Mouse (Mus musculus) monocyte, adult 2 months (primary cell): ENCODE results near the gene Slc25a38.

Source experiments
- DNase-seq, 2 experiments: peaks; one replicate each; pipeline ENCODE4 v3.0.0; 2022; ENCODE audit warnings: low spot score in 2 of 2, low read depth in 1 of 2

Gene Slc25a38

GRCm38 (mm10) chr9:120110211-120111018, at the start of gene Slc25a38:
Slc25a38 (plus strand) TSS chr9:120110374.
- peak; percentile 77 to 88 for DNase-seq

DNA sequence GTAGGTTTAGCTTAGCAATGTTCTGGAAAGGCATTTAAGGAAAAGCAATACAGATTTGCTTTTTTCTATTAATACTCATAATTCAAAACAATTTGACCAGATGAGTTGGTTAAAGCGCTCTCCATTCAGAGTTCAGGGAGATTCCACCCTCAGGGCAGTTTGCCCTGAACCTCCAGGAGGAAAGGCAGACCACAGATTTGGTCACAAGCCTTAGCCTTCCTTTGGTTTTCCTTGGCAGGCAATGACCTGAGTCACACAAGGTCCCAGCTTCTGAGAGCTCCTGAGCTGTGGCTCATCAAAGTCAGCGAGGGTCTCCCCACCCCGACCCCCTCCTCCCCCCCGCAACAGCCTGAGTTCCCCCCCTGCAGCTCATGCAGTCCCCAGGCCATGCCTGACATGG, 45.9 kb upstream of the Slc25a38 start:
- no peak for DNase-seq

- no peak for DNase-seq
Measured at GRCm38 (mm10) chr9:120067609-120068008, 42.6 kb upstream of the Slc25a38 start.

- peak in 1 of 2 experiments; percentile 39 for DNase-seq
Measured at GRCm38 (mm10) chr9:120068047-120068446, 42.1 kb upstream of the Slc25a38 start.

GRCm38 (mm10) chr9:120069779-120070178, 40.4 kb upstream of the Slc25a38 start, which contains the start of gene Cx3cr1:
Cx3cr1 (minus strand) TSS chr9:120069879.
- no peak for DNase-seq

DNA sequence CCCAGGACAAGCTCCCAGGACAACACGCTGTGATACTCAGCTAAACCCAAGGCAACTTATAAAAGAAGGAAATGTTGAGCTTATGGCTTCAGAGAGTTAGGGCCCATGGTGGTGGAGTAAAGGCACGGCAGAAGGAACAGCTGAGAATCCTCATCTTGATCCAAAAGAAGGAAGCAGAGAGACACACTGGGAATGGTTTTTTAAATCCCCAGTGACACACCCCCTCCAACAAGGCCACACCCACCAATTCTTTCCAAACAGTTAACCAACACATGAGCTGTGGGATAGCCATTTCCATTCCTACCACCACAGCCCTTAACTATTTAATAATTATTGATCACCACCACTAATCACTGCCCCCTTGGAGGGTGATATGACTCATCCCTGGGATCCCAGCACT, 38.9 kb upstream of the Slc25a38 start:
- no peak for DNase-seq

DNA sequence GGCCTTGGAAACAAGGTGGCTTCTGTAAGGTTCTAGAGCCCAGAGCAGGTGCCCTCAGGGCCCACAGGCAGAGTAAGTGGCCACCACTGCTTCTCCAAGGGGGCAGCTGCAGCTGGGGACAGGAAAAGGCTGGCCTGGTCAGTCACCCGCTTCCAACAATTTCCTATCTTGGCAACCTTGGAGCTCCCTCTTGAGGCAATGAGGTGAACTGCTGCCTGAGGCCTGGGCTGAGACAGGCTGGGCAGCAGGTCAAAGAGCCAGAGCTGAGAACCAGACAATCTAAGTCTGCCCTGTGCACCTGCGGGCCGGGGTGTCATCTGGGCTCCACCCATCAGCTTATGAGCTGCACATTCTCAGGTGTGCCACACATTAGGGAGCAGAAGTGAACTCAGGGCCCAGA, 37.0 kb upstream of the Slc25a38 start:
- peak; percentile 50 to 77 for DNase-seq

DNA sequence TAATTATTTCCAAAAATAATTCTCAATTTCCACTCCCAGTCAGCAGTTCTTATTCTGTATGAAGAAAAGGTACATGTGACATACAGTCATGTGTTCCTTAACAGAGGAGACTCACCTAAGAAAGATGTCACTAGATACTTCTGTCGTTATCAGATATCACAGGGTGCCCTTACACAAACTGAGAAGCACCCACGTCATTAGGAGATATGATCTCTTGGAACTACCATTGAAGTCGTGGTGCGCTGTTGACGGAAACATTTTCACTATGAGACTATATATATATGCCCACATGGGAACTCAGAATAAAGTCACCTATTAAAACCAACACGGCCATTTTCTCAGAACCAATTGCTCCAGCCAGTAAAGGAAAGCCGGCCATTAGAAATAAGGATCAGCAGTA, 35.7 kb upstream of the Slc25a38 start:
- DNase-seq: no peak

GRCm38 (mm10) chr9:120078241-120078640, 31.9 kb upstream of the Slc25a38 start:
- no peak for DNase-seq

- no peak for DNase-seq
Measured at GRCm38 (mm10) chr9:120079901-120080300, 30.3 kb upstream of the Slc25a38 start.

GRCm38 (mm10) chr9:120080546-120081108, 29.5 kb upstream of the Slc25a38 start:
- DNase-seq: no peak

DNA sequence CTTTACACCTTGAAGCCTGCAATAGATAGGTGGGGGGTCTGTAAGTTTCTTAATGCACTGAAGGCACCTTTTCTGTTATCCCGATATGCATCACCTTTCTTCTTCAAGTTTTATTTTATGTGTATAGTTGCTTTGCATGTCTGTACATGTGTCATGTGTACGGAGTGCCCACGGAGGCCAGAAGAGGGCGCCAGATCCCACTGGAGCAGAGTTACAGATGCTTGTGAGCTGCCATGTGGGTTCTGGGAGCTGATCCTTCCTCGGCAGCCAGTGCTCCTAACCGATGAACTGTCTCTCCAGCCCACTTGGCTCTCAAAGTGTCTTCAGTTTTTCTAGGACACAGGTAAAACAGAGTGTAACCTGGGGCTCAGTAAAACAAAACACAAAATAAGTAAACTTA, 28.9 kb upstream of the Slc25a38 start:
- no peak for DNase-seq

DNA sequence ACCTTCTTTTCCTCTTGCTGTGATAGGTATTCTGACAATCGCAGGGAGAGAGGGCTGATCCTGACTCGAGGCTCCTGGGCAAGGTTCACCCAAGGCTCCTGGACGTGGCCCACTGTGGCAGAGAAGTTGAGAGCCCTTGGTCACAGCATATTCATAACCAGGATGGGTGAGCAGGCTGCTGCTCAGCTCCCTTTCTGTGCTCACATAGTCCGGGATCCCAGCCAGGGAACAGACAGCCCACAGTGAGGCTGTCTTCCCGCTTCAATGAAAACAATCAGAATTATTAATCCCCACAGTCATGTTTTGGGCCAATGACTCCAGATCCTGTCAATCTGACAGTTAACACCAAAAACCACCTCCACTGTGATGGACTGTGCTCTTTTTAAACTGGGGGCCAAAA, 28.2 kb upstream of the Slc25a38 start:
- no peak for DNase-seq

DNA sequence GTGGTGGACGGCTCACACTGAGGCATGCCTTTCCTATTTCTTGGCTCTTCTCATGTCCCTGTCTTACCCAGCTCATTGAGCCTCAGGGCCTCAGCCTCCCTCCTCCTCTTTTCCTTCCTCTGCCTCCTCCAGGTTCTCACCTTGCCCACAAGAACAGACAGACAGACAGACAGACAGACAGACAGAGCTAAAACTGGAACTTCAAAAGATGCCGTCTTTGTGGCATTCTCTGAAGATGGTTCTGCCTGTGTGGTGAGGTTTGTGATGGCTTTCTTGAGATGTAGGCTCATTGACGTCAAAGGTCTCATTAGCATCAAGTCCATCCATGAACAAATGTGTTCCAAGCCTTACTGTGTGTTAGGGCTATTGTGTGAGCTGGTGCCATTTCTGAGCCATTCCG, 27.5 kb upstream of the Slc25a38 start:
- no peak for DNase-seq

GRCm38 (mm10) chr9:120083158-120083894, 26.8 kb upstream of the Slc25a38 start:
- peak in 1 of 2 experiments; percentile 13 for DNase-seq

- DNase-seq: no peak
Measured at GRCm38 (mm10) chr9:120084406-120084805, 25.8 kb upstream of the Slc25a38 start.

GRCm38 (mm10) chr9:120089125-120089524, 21.0 kb upstream of the Slc25a38 start:
- no peak for DNase-seq

- DNase-seq: no peak
Measured at GRCm38 (mm10) chr9:120091086-120091485, 19.1 kb upstream of the Slc25a38 start.

GRCm38 (mm10) chr9:120091696-120092238, 18.4 kb upstream of the Slc25a38 start, which contains the start of gene Ccr8:
Ccr8 (plus strand) TSS chr9:120092114.
- no peak for DNase-seq

DNA sequence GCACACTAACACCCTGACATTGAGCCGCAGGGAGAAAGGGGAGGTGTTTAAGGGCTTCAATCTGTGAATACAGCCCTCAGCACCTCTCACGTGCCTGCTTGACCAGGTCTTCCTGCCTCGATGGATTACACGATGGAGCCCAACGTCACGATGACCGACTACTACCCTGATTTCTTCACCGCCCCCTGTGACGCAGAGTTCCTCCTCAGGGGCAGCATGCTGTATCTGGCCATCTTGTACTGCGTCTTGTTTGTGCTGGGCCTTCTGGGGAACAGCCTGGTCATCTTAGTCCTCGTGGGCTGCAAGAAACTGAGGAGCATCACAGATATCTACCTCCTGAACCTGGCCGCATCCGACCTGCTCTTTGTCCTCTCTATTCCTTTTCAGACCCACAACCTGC, 16.5 kb upstream of the Slc25a38 start:
- no peak for DNase-seq

- no peak for DNase-seq
Measured at GRCm38 (mm10) chr9:120095886-120096285, 14.3 kb upstream of the Slc25a38 start.

DNA sequence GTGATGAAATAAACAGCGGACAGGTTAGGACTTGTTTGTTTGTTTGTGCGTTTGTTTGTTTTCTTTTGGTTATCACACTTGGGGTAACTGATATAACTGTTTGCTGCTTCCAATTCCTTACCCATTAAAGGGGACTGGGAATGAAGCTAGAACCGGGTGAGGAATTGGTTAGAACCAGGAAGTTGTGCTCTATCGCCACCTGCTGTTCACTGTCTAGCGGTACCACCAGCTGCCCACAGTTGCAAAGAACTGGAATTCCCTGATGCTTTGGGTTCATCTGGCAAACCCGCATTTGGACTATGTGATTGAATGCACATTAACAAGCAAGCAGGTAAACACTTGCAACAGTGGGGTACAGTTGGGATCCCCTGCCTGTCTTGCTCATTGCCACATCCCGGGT, 11.5 kb upstream of the Slc25a38 start:
- peak in 1 of 2 experiments; percentile 20 for DNase-seq
